Mouse (Mus musculus): ENCODE measurements around the gene Zfp383. TPM values are rescaled to one million over a fixed set of nuclear protein-coding genes. Genes with fewer than 3 reads are reported as not detected.

Zfp383 gene
- 0.15 and 0.19 TPM in 2 replicates for polyA plus RNA-seq (2012; rRNA removed)

DNA sequence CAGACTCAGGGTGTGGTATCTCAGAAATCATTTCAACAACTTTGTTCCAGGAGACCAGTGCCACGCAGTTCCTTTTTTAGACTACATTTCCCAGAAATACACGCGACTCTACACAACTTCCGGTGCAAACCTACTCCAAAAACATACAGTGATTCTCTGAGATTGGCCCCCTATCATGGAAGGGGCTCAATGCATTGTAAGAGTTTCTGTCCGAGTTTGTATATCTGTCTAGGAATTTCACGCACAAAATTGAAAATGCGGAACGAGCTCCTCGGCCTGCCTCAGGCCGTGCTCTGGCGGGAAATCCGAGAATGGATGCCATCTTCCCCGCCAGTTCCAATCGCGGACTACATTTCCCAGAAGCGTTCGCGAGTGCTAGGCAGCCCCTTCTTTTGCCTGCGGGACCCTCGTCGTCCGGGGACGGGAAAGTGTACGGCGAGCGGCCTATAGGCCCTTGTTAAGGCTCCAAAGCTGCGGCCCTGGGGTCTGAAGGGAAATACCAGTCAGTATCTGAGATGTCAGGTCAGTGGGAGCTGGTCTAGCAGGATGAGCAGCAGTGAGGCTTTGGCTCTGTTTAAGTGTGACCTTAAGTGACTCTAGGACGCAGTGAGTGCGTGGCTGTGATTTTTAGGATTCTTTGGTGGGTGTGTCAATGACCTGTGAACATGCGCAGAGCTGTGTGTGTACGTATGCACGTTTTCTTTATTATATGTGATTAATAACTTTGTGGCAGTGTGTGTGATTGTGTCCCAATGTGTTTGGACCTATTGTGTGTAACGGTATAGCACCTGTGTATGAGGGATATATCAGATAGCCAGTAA lies at the start of gene Zfp383:
TSS of gene Zfp383 (plus strand) at position 94 of the 821 bp plus-strand sequence.

DNA sequence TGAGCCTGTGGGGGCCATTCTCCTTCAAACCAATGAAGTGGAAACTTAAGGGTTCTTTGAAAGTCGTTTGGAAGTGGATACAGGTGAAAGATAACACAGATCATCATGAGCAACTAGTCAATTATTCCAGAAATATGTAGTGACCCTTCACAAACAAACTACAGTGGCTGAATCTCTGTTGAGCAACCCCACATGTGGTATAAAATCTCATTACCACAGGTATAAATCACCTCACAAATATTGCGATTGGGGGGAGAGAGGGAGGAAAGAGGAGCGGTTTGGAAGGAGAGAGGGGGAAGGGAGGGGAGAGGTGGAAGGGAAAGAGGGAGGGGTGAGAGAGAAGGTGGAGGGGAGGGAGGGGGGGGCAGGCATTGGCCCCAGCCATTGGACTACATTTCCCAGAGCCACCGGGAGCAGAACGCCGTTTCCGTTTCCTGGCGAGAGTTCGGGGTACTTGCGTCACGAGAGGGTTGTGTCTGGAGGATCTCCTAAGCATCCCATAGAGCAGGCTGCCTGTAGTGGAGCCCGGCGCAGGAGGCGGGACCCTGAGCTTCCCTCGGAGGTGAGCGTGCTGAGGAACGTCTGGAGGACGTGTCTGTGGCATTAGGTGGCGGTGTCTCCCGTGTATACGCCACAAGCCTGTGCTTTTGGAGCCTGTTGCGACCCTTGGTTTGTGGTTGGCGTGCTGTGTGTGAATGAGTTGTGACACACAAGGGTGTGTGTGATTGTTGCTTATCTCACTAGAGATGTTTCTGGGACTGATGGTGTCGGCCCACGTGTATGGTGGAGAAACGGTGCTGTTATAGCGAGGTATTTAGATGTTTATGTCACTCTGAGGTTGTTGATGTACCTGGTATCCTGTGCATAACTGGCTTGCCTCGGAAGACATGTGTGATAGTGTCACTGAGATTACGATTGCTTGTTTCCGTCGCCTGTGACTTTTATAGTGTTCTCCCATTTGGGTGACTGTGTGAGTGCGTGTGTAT lies 48.2 kb upstream of the Zfp383 start, which contains the start of gene Zfp420:
TSS of gene Zfp420 (plus strand) at position 448 of the 986 bp plus-strand sequence.

DNA sequence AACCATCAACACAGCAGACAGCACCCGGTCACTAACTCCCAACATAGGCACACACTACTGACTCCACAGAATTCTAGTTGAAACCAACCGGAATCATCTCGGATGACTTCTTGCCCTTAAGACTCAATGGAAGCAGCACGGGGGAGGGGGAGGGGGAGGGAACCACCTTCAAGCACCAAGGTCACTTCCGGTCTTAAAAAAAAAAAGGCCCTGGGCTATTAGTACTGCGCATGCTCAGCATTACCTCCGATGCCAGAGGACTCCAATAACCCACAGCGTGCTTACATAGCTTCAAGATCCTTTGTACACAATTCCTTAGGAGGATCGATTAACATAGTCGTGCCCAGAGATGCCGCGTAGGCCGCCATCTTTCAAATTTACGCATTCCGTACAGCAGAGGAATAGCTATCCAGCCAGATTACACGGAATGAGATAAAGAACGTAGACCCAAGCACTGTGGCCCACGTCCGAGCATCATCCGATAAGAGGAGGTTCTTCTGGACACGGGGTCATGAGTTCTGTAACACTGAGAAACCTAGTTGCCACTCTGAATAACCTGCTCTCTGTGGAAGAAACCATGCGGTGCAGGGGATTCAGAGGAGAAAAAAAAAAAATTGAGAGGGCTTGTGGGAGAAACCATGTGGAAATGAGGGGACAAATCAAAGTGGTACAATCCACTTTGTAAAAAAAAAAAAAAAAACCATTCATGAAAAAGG lies 1.9 kb upstream of the Zfp383 start, which contains the start of gene Zfp27:
TSS of gene Zfp27 (minus strand) at position 607 of the 716 bp plus-strand sequence.

DNA sequence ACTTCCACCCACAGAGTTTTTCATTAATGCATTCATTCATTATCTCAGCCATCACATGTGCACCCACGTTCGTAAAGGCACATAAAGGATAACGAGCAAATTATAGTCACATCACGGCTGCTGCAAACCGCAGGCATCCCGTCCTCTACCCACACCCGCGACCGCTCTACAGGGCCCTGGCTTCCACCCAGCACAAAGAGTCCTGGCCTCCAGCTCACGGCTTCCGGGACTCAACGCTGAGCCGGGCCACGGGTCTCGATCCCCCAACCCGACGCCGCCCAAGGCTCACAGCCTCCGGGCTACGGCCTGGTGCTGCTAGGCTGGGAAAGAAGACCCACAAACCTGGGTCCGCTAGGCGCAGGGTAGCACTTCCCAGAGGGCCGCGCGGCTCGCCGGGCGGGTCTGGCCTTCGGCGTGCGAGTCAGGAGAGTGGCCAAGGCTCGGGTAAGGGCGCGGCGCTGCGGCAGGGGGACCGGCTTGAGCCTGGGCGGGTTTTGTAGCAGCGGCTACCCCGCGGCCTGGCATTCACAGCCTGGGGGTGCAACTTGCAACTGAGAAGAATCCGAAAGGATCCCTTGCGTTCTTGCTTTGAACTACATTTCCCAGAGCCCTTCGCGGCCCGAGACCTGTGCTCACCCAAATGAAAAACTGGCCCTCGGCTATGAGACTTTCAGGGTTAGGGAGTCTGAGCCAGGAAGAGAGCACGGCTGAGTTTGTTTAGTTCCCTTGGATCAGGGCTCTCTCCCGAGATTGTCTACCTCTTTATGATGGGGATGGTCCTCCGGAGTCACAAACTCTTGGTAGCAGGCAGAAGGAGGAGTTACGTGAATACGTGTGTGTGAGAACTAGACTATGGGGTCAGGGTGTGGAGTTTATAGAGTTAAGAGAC lies 45.7 kb downstream of the Zfp383 start, which contains the start of gene Zfp74:
TSS of gene Zfp74 (minus strand) at position 577 of the 889 bp plus-strand sequence.

Other genes with a start within 250 kb of the Zfp383 start
- gene Catsperg2, start 181.2 kb upstream of the Zfp383 start, polyA plus RNA-seq (2012; rRNA removed), result 0.03 and 0.08 TPM in 2 replicates
- 0.40 and 0.41 TPM in 2 replicates for gene Zfp84, start 139.7 kb upstream of the Zfp383 start, polyA plus RNA-seq (2012; rRNA removed)
- gene Zfp30, start 124.2 kb upstream of the Zfp383 start, polyA plus RNA-seq (2012; rRNA removed), result 0.64 and 0.76 TPM in 2 replicates
- gene Zfp790, start 92.1 kb upstream of the Zfp383 start, polyA plus RNA-seq (2012; rRNA removed), result 0.22 and 0.32 TPM in 2 replicates
- gene Zfp940, start 54.6 kb upstream of the Zfp383 start, polyA plus RNA-seq (2012; rRNA removed), result 0.03 TPM in 1 of 2 replicates, not detected in the other
- gene Zfp420, start 48.2 kb upstream of the Zfp383 start, polyA plus RNA-seq (2012; rRNA removed), result 0.08 and 0.13 TPM in 2 replicates
- gene Zfp27, start 1.7 kb upstream of the Zfp383 start, polyA plus RNA-seq (2012; rRNA removed), result 0.23 and 0.56 TPM in 2 replicates
- gene Zfp74, start 45.9 kb downstream of the Zfp383 start, polyA plus RNA-seq (2012; rRNA removed), result 4.7 and 6.0 TPM in 2 replicates
- gene Zfp568, start 75.7 kb downstream of the Zfp383 start, polyA plus RNA-seq (2012; rRNA removed), result 1.1 and 2.2 TPM in 2 replicates
- 0.32 and 0.78 TPM in 2 replicates for gene Zfp14, start 143.2 kb downstream of the Zfp383 start, polyA plus RNA-seq (2012; rRNA removed)
- gene Zfp82, start 164.7 kb downstream of the Zfp383 start, polyA plus RNA-seq (2012; rRNA removed), result 0.04 TPM in 1 of 2 replicates, not detected in the other
- 0.02 and 0.05 TPM in 2 replicates for gene Gm26920, start 182.2 kb downstream of the Zfp383 start, polyA plus RNA-seq (2012; rRNA removed)
- gene Zfp566, start 182.3 kb downstream of the Zfp383 start, polyA plus RNA-seq (2012; rRNA removed), result 0.23 and 1.2 TPM in 2 replicates
- 2.7 and 4.6 TPM in 2 replicates for gene Zfp260, start 186.6 kb downstream of the Zfp383 start, polyA plus RNA-seq (2012; rRNA removed)
- 0.14 TPM in 1 of 2 replicates, not detected in the other for gene Zfp382, start 213.7 kb downstream of the Zfp383 start, polyA plus RNA-seq (2012; rRNA removed)

Data from stomach, adult 2 months (tissue).